Mouse (Mus musculus) kidney, adult 2 months (tissue): ENCODE measurements around the gene Atp5b. TPM values are rescaled to one million over a fixed set of nuclear protein-coding genes. Genes with fewer than 3 reads are reported as not detected.

Experiments
- DNase-seq: peaks from one replicate; pipeline ENCODE4 v3.0.0; 2021
- H3K27ac ChIP-seq: fragments of 200-500 bp; 2 replicates; pipeline ENCODE4 v1.5.1; 2012; ENCODE audit warnings: low read depth, low read length, control low read depth, inconsistent platforms; ENCODE audit not compliant: insufficient read depth
- H3K27me3 ChIP-seq: fragments of 200-500 bp; replicated peaks from 2 replicates; pipeline ENCODE4 v1.6.1; 2012; ENCODE audit warnings: mild to moderate bottlenecking, moderate library complexity, low read length, inconsistent platforms; ENCODE audit not compliant: control insufficient read depth, insufficient read depth
- H3K36me3 ChIP-seq: fragments of 200-500 bp; 2 replicates; pipeline ENCODE4 v1.6.1; 2012; ENCODE audit warnings: mild to moderate bottlenecking, moderate library complexity, low read length, inconsistent platforms; ENCODE audit not compliant: control insufficient read depth, insufficient read depth
- H3K4me1 ChIP-seq: fragments of 200-500 bp; 2 replicates; pipeline ENCODE4 v1.6.1; 2011; ENCODE audit warnings: low read length; ENCODE audit not compliant: control insufficient read depth, insufficient read depth
- H3K4me3 ChIP-seq: fragments of 200-500 bp; 2 replicates; pipeline ENCODE4 v1.5.1; 2011; ENCODE audit warnings: mild to moderate bottlenecking, low read depth, low read length, control low read depth; ENCODE audit not compliant: insufficient read depth
- CTCF ChIP-seq: fragments of 200-500 bp; conservative IDR thresholded peaks from 2 replicates; pipeline ENCODE4 v1.5.1; 2011; ENCODE audit warnings: low read depth, mild to moderate bottlenecking, control low read depth, low read length, moderate library complexity, mixed read lengths; ENCODE audit not compliant: insufficient read depth, insufficient read length
- POLR2A ChIP-seq: fragments of 200-500 bp; IDR thresholded peaks from one replicate; pipeline ENCODE4 v1.6.1; 2011; ENCODE audit warnings: low read depth, low read length, control low read depth
- WGBS: fragments of 180-500 bp; shearing (Covaris S2); methylation state at CpG from one replicate; pipeline ENCODE4 v1.1.7; 2018; 5-methylcytosine and 5-hydroxymethylcytosine counted together
- polyA plus RNA-seq: library from polyadenylated mRNA; depleted of rRNA; stranded (reverse); fragments of >200 nt; gene quantifications from 2 replicates; pipeline ENCODE4 v1.2.3, GENCODE M21; 2012

Atp5b gene
- polyA plus RNA-seq, 1 experiment, result 4,550 TPM

DNA sequence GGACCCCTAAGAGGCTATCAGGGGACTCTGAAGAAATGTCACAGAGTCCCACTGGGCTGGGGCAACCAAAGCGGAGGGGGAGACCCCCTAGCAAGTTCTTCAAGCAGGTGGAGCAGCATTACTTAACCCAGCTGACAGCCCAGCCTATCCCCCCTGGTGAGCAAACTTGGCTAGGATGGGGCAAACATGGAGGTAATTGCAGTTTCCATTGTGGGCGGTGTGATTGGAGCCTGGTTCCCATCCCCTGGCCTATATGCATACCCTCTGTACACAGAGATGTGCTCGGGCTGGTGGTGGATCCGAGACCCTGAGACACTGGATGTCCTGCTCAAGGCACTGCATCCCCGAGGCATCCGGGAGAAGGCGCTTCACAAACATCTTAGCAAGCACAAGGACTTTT, 40.8 kb downstream of the Atp5b start:
- Histone ChIP-seq H3K27me3 (no peaks in the 10 kb centered on the region), H3K4me1 (no peaks in the 10 kb centered on the region), H3K4me3 (no peak overlapping the region), H3K27ac (no peak overlapping the region), H3K36me3 (peaks cover 10% of the 10 kb centered on the region)
- WGBS, result 93% methylated on average over 7 of the region's 7 CpGs
- DNase-seq, result no peak
- TF ChIP-seq POLR2A (no peak), CTCF (no peak)

- Histone ChIP-seq H3K27me3 (no peaks in the 10 kb centered on the region), H3K27ac (no peak overlapping the region), H3K4me3 (no peak overlapping the region), H3K36me3 (peaks cover 6% of the 10 kb centered on the region), H3K4me1 (no peaks in the 10 kb centered on the region)
- no peak for TF ChIP-seq POLR2A
- no peak for TF ChIP-seq CTCF
- WGBS, result 96% methylated on average over 9 of the region's 9 CpGs
- DNase-seq, result no peak
Measured at GRCm38 (mm10) chr10:128124831-128125230, 41.8 kb downstream of the Atp5b start.

DNA sequence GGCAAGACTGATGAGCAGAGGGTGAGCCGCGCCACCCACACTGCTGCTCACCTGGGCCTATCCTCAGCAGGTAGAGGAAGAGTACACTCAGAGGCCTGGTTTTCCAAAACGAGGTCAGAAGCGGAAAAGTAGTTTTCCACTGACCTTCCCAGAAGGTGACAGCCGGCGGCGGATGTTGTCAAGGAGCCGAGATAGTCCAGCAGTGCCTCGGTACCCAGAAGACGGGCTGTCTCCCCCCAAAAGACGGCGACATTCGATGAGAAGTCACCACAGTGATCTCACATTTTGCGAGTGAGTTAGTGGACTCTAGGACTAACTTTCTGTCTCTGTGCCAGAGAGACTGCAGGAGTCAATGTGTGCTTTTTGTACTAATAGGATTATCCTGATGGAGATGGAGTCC, 42.9 kb downstream of the Atp5b start:
- no peaks in the 10 kb centered on the region for H3K27me3 ChIP-seq
- TF ChIP-seq CTCF, result no peak
- TF ChIP-seq POLR2A, result no peak
- 89% methylated on average over 14 of the region's 14 CpGs for WGBS
- peaks cover 6% of the 10 kb centered on the region for H3K36me3 ChIP-seq
- H3K4me3 ChIP-seq, result no peak overlapping the region
- H3K27ac ChIP-seq, result no peak overlapping the region
- DNase-seq, result no peak
- H3K4me1 ChIP-seq, result no peaks in the 10 kb centered on the region

GRCm38 (mm10) chr10:128127497-128127896, 44.4 kb downstream of the Atp5b start:
- Histone ChIP-seq H3K27ac (no peak overlapping the region), H3K36me3 (peaks cover 5% of the 10 kb centered on the region), H3K4me3 (no peak overlapping the region), H3K4me1 (no peaks in the 10 kb centered on the region), H3K27me3 (no peaks in the 10 kb centered on the region)
- TF ChIP-seq POLR2A (no peak), CTCF (no peak)
- no peak for DNase-seq
- WGBS, result 78% methylated on average over 5 of the region's 5 CpGs

- DNase-seq, result no peak
- Histone ChIP-seq H3K27ac (no peak overlapping the region), H3K4me1 (no peaks in the 10 kb centered on the region), H3K27me3 (no peaks in the 10 kb centered on the region), H3K4me3 (no peak overlapping the region), H3K36me3 (peaks cover 3% of the 10 kb centered on the region)
- WGBS, result 78% methylated on average over 8 of the region's 8 CpGs
- TF ChIP-seq POLR2A (no peak), CTCF (no peak)
Measured at GRCm38 (mm10) chr10:128128143-128128542, 45.1 kb downstream of the Atp5b start.

GRCm38 (mm10) chr10:128131297-128131696, 48.2 kb downstream of the Atp5b start:
- no peaks in the 10 kb centered on the region for H3K4me1 ChIP-seq
- H3K36me3 ChIP-seq, result no peaks in the 10 kb centered on the region; the same call in 1 of the 2 replicates
- no peak overlapping the region for H3K27ac ChIP-seq
- no peak for DNase-seq
- no peaks in the 10 kb centered on the region for H3K27me3 ChIP-seq
- TF ChIP-seq CTCF (no peak), POLR2A (no peak)
- WGBS, result 64% methylated on average over 3 of the region's 3 CpGs
- H3K4me3 ChIP-seq, result no peak overlapping the region

- TF ChIP-seq POLR2A, result no peak
- TF ChIP-seq CTCF, result no peak
- Histone ChIP-seq H3K4me1 (no peaks in the 10 kb centered on the region), H3K27me3 (no peaks in the 10 kb centered on the region), H3K4me3 (no peak overlapping the region), H3K27ac (no peak overlapping the region), H3K36me3 (no peaks in the 10 kb centered on the region; the same call in 1 of the 2 replicates)
- DNase-seq, result no peak
Measured at GRCm38 (mm10) chr10:128131812-128132211, 48.7 kb downstream of the Atp5b start.
